Mouse (Mus musculus): Measurements from ENCODE around the gene Fgd3.
A peak's percentile ranks its signal among the peaks of the same experiment; 100 is the strongest.

Gene Fgd3

GRCm38 (mm10) chr13:49300771-49301170 lies 19.3 kb downstream of the Fgd3 start:
- no peak for DNase-seq

- DNase-seq: peak; percentile 8
Measured at GRCm38 (mm10) chr13:49298514-49299381, 21.4 kb downstream of the Fgd3 start.

GRCm38 (mm10) chr13:49296270-49296669 lies 23.8 kb downstream of the Fgd3 start:
- DNase-seq: no peak

GRCm38 (mm10) chr13:49294108-49294507 lies 26.0 kb downstream of the Fgd3 start:
- no peak for DNase-seq

- DNase-seq: no peak
Measured at GRCm38 (mm10) chr13:49291949-49292348, 28.2 kb downstream of the Fgd3 start.

GRCm38 (mm10) chr13:49291398-49291797 lies 28.7 kb downstream of the Fgd3 start:
- peak; percentile 64 for DNase-seq

- DNase-seq: no peak
Measured at GRCm38 (mm10) chr13:49287224-49287623, 32.9 kb downstream of the Fgd3 start.

GRCm38 (mm10) chr13:49286750-49287149 lies 33.4 kb downstream of the Fgd3 start:
- no peak for DNase-seq

- no peak for DNase-seq
Measured at GRCm38 (mm10) chr13:49283686-49284085, 36.4 kb downstream of the Fgd3 start.

GRCm38 (mm10) chr13:49282168-49282567 lies 37.9 kb downstream of the Fgd3 start:
- no peak for DNase-seq

- DNase-seq: peak; percentile 41
Measured at GRCm38 (mm10) chr13:49271831-49272765, 48.0 kb downstream of the Fgd3 start.

GRCm38 (mm10) chr13:49270500-49270899 lies 49.6 kb downstream of the Fgd3 start:
- no peak for DNase-seq

- peak; percentile 42 for DNase-seq
Measured at GRCm38 (mm10) chr13:49267645-49268044, 52.5 kb downstream of the Fgd3 start.

- peak; percentile 22 for DNase-seq
Measured at GRCm38 (mm10) chr13:49260036-49260722, 59.9 kb downstream of the Fgd3 start.

- DNase-seq: no peak
Measured at GRCm38 (mm10) chr13:49257819-49258313, 62.2 kb downstream of the Fgd3 start.

GRCm38 (mm10) chr13:49252746-49253145 lies 67.4 kb downstream of the Fgd3 start:
- DNase-seq: no peak

- DNase-seq: no peak
Measured at GRCm38 (mm10) chr13:49252113-49252512, 68.0 kb downstream of the Fgd3 start.

- DNase-seq: no peak
Measured at GRCm38 (mm10) chr13:49250716-49251517, 69.2 kb downstream of the Fgd3 start.

GRCm38 (mm10) chr13:49249634-49250033 lies 70.5 kb downstream of the Fgd3 start:
- no peak for DNase-seq

- DNase-seq: no peak
Measured at GRCm38 (mm10) chr13:49248923-49249322, 71.2 kb downstream of the Fgd3 start.

- no peak for DNase-seq
Measured at GRCm38 (mm10) chr13:49248467-49248862, 71.6 kb downstream of the Fgd3 start, which contains the start of gene Susd3. Susd3 (minus strand) TSS chr13:49248706.
